Mouse (Mus musculus) heart, postnatal 0 days (tissue): ENCODE results near the gene Srpk1. TPM values are rescaled to one million over a fixed set of nuclear protein-coding genes. Genes with fewer than 3 reads are reported as not detected.

Experiments used
- ATAC-seq: fragments of 200-750 bp; cut with Nextera tagmentation; 2 replicates; pipeline ENCODE4 v1.8.0; 2017; ENCODE audit warnings: low read depth, moderate number of reproducible peaks, moderate library complexity; ENCODE audit not compliant: insufficient read depth
- DNase-seq: peaks from one replicate; pipeline ENCODE4 v3.0.0-alpha.2; 2016; ENCODE audit warnings: low spot score
- H3K27ac ChIP-seq: fragments of 300-500 bp; sonication (generic); 2 replicates; pipeline ENCODE4 v1.5.1; 2014; ENCODE audit warnings: low read depth, mild to moderate bottlenecking
- H3K27me3 ChIP-seq: fragments of 300-500 bp; sonication (generic); 2 replicates; pipeline ENCODE4 v1.6.1; 2014; ENCODE audit warnings: low read length, mixed read lengths; ENCODE audit not compliant: control insufficient read depth, insufficient read depth
- H3K36me3 ChIP-seq: fragments of 300-500 bp; sonication (generic); replicated peaks from 2 replicates; pipeline ENCODE4 v1.6.1; 2014; ENCODE audit warnings: low read length, mixed read lengths; ENCODE audit not compliant: control insufficient read depth, insufficient read depth
- H3K4me1 ChIP-seq: fragments of 300-500 bp; sonication (generic); 2 replicates; pipeline ENCODE4 v1.6.1; 2014; ENCODE audit warnings: antibody characterized with exemption; ENCODE audit not compliant: control insufficient read depth, insufficient read depth
- H3K4me2 ChIP-seq: fragments of 300-500 bp; sonication (generic); 2 replicates; pipeline ENCODE4 v1.6.1; 2014; ENCODE audit warnings: low read depth, mild to moderate bottlenecking, low read length, moderate library complexity
- H3K4me3 ChIP-seq: fragments of 300-500 bp; sonication (generic); 2 replicates; pipeline ENCODE4 v1.5.1; 2014; ENCODE audit warnings: low read depth, low read length
- H3K9ac ChIP-seq: fragments of 300-500 bp; sonication (generic); replicated peaks from 2 replicates; pipeline ENCODE4 v1.6.1; 2014; ENCODE audit warnings: low read depth, low read length, mixed read lengths
- H3K9me3 ChIP-seq: fragments of 300-500 bp; sonication (generic); replicated peaks from 2 replicates; pipeline ENCODE4 v1.6.1; 2016; ENCODE audit warnings: low read length; ENCODE audit not compliant: control insufficient read depth
- CTCF ChIP-seq: IDR thresholded peaks from 2 replicates; pipeline ENCODE4 v1.5.1; 2016; ENCODE audit warnings: antibody characterized with exemption, control low read depth, low read depth
- EP300 ChIP-seq: IDR thresholded peaks from 2 replicates; pipeline ENCODE4 v1.6.1; 2016; ENCODE audit warnings: antibody characterized with exemption, low read depth
- WGBS: fragments of 180-500 bp; shearing (Covaris S2); extraction: QIAGEN DNeasy Blood & Tissue Kit; methylation state at CpG from one replicate; pipeline ENCODE4 v1.1.7; 2014; 5-methylcytosine and 5-hydroxymethylcytosine counted together
- polyA plus RNA-seq: library from polyadenylated mRNA; unstranded; fragments of >200 nt; fragmentation: Nextera tagmentation; extraction: Ambion mirVana; gene quantifications from 2 replicates; pipeline ENCODE4 v1.2.1, GENCODE M21; 2015
- total RNA-seq: library from RNA; depleted of rRNA; stranded (reverse); fragments of >200 nt; gene quantifications from 2 replicates; pipeline ENCODE4 v1.2.3, GENCODE M21; 2014; ENCODE audit warnings: low replicate concordance

The Srpk1 gene
- total and polyA plus RNA-seq, 2 experiments from 2014 or later = 21.0 to 29.3 TPM

- ATAC-seq (no peak), DNase-seq (no peak)
- no peak for TF ChIP-seq CTCF
- TF ChIP-seq EP300 = no peak
- Histone ChIP-seq H3K4me1 (peaks cover 11% of the 10 kb centered on the region; the same call in 1 of the 2 replicates), H3K27ac (no peak overlapping the region), H3K27me3 (no peaks in the 10 kb centered on the region), H3K9me3 (no peaks in the 10 kb centered on the region), H3K4me3 (no peak overlapping the region), H3K9ac (no peak overlapping the region), H3K4me2 (no peak overlapping the region), H3K36me3 (no peaks in the 10 kb centered on the region)
- WGBS = 74% methylated on average over 5 of the region's 5 CpGs
Observed at GRCm38 (mm10) chr17:28635842-28636241, 13.3 kb upstream of the Srpk1 start.

DNA sequence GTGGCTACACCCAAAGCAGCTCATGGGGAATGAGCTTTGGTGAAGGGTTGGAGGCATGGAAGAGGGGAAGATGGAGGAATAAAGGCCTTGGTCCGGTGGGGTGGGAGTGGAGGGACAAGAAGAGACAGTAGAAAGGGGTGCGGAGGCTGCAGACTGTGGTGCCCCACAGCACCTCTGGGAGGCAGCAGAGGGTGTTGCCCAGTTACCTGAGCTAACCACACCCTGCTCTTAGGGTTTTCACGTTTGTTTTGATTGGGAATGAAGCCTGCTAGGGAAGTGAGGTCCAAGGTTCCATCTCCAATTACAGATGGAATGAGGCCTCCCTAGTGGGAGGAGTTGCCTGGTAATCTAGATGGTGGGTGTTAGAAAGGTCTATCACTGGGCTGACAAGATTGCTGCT, 6.6 kb upstream of the Srpk1 start:
- 41% methylated on average over 3 of the region's 3 CpGs for WGBS
- Histone ChIP-seq H3K27ac (no peak overlapping the region), H3K4me2 (no peak overlapping the region), H3K9me3 (no peaks in the 10 kb centered on the region), H3K4me1 (no peaks in the 10 kb centered on the region), H3K4me3 (no peak overlapping the region), H3K27me3 (no peaks in the 10 kb centered on the region), H3K36me3 (no peaks in the 10 kb centered on the region), H3K9ac (no peak overlapping the region)
- TF ChIP-seq EP300 = no peak
- no peak for TF ChIP-seq CTCF
- DNase-seq (no peak), ATAC-seq (no peak)

DNA sequence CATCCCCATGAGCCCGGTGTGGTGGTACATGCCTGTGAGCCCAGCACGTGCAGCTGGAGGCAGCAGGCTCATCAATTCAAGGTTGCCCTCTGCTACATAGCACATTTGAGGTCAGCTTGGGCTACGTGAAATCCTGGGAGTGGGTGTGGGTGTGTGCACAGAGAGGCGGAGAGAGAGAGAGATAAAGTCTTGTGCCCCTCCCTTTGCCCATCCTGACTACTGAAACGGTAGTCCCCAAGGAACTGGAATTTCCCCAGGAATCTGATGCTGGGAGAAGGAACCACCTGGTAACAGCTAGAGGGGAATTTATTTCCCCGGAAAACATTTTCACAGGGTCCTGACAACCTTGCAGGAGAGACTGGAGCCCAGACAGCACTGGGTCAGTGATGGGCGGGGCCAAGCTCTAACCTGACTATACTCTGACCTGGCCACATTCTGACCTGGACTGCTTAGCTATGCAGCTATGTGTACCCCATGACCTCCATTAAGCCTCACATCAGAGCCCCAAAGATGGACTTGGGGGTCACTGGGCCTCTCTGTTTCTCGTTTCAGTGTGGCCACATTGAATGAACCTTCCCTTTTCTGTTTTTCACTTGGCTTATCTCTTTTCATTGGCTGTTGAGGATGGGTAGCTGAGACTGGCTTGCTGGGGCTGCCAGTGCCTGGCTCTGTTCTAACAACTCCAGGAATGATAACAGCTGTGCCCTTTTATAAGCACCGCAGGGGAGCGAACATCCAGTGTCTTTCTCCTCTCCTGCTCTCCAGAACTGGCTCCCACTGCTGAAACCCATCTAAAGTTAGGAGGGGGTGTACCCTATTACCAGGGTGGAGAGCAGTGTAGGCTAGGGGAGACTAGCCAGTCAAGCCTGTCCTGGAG, 6.0 kb upstream of the Srpk1 start:
- Histone ChIP-seq H3K4me1 (no peaks in the 10 kb centered on the region), H3K36me3 (no peaks in the 10 kb centered on the region), H3K4me2 (no peak overlapping the region), H3K27me3 (no peaks in the 10 kb centered on the region), H3K4me3 (no peak overlapping the region), H3K9ac (no peak overlapping the region), H3K27ac (no peak overlapping the region), H3K9me3 (no peaks in the 10 kb centered on the region)
- ATAC-seq (no peak), DNase-seq (no peak)
- TF ChIP-seq EP300 (no peak), CTCF (no peak)
- 44% methylated on average over 10 of the region's 10 CpGs for WGBS

DNA sequence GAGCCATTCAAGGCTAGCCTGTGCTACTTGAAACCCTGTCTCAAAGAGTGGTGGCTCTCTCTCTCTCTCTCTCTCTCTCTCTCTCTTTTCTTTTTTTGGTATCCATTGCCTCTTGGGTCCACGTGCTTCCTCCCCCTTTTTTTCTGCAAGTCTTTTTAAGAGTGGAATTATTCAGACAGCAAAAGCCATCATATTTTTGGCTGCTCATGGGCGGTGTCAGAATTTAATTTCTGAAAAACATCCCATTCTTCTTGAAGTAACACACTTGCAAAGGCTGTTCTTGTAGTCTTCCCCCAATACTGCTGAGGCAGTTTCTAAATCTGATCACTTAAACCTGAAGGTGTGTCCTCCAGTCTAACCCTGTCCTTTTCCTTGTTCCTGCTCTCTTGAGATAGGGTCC, 4.4 kb upstream of the Srpk1 start:
- Histone ChIP-seq H3K36me3 (no peaks in the 10 kb centered on the region), H3K4me1 (peaks cover 4% of the 10 kb centered on the region; the same call in 1 of the 2 replicates), H3K9ac (no peak overlapping the region), H3K27ac (no peak overlapping the region), H3K4me3 (no peak overlapping the region), H3K27me3 (no peaks in the 10 kb centered on the region), H3K4me2 (no peak overlapping the region), H3K9me3 (no peaks in the 10 kb centered on the region)
- no peak for DNase-seq
- TF ChIP-seq CTCF (no peak), EP300 (no peak)
- 79% methylated on average over 2 of the region's 2 CpGs for WGBS
- ATAC-seq = no peak

- ATAC-seq = no peak
- Histone ChIP-seq H3K4me2 (no peak overlapping the region), H3K9me3 (no peaks in the 10 kb centered on the region), H3K27ac (no peak overlapping the region), H3K4me3 (no peak overlapping the region), H3K27me3 (no peaks in the 10 kb centered on the region), H3K4me1 (peaks cover 12% of the 10 kb centered on the region), H3K9ac (no peak overlapping the region), H3K36me3 (no peaks in the 10 kb centered on the region)
- WGBS = 87% methylated on average over 15 of the region's 15 CpGs
- TF ChIP-seq CTCF (no peak), EP300 (no peak)
- no peak for DNase-seq
Observed at GRCm38 (mm10) chr17:28625327-28625726, 2.8 kb upstream of the Srpk1 start.

DNA sequence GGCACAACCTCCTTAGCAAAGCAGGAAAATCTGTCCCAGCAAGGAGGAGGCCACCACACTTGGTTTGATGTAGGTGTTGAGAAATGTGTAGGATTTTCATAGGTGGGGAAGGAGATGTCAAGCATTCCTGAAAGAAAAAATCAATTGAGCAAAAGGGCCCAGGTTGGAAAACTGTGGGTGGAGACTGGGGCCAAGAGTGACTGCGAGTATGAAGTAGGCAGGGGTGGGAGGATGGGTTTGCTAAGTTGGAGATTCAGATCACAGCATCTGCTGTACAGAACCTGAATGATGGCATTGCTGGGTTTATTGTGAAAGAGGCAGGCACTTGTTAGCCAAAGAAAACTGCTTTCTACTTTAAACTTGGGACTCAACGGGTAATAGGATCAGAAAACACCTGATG, 2.3 kb upstream of the Srpk1 start:
- ATAC-seq = no peak
- no peaks in the 10 kb centered on the region for H3K27me3 ChIP-seq
- no peaks in the 10 kb centered on the region for H3K9me3 ChIP-seq
- WGBS = 64% methylated on average over 2 of the region's 2 CpGs
- no peak overlapping the region for H3K4me2 ChIP-seq
- H3K27ac ChIP-seq = no peak overlapping the region
- H3K4me1 ChIP-seq = peaks cover 12% of the 10 kb centered on the region
- no peak overlapping the region for H3K9ac ChIP-seq
- H3K4me3 ChIP-seq = no peak overlapping the region
- DNase-seq = no peak
- no peak for TF ChIP-seq CTCF
- TF ChIP-seq EP300 = no peak
- H3K36me3 ChIP-seq = no peaks in the 10 kb centered on the region; the same call in 1 of the 2 replicates
